Mouse (Mus musculus): ENCODE data around the gene Spocd1. TPM values are rescaled to one million over a fixed set of nuclear protein-coding genes. Genes with fewer than 3 reads are reported as not detected.

Spocd1 gene
- polyA plus RNA-seq, 1 experiment = not detected

GRCm38 (mm10) chr4:129967024-129968014, 38.3 kb downstream of the Spocd1 start:
- TF ChIP-seq POLR2A (IDR thresholded peaks at IDR 0.05; ENCODE audit: low read depth, low read length) = no peak
- TF ChIP-seq CTCF (IDR thresholded peaks at IDR 0.05; ENCODE audit: borderline replicate concordance, insufficient read depth, low read length) = no peak
- H3K4me1 ChIP-seq (ENCODE audit: control insufficient read depth, insufficient read depth, low read length) = no peaks in the 10 kb centered on the region
- H3K27ac ChIP-seq (ENCODE audit: insufficient read depth, low read length) = no peak overlapping the region
- no peak overlapping the region for H3K4me3 ChIP-seq (ENCODE audit: insufficient read depth, low read length)

DNA sequence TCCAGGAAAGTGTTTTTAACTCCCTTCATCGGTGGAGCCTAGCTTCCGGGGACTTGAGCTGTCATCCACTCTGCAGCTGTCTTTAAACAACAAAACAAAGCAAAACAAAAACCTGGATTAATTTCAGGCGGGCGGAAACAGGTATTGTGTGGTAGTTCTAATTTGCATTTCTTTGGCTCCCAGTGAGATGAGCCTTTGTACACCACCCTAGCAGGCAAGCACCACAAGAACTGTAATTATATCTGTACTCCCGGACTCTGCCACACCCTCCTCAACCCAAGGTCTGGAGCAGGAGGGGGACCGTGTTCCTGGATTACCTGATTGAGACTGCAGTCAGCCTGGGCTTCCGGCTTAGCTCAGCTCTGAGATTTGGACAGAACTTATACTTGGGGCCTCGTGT, 41.1 kb downstream of the Spocd1 start:
- Histone ChIP-seq H3K27ac (ENCODE audit: insufficient read depth, low read length) (no peak overlapping the region), H3K4me3 (ENCODE audit: insufficient read depth, low read length) (no peak overlapping the region), H3K4me1 (ENCODE audit: control insufficient read depth, insufficient read depth, low read length) (no peaks in the 10 kb centered on the region)
- TF ChIP-seq POLR2A (IDR thresholded peaks at IDR 0.05; ENCODE audit: low read depth, low read length) (no peak), CTCF (IDR thresholded peaks at IDR 0.05; ENCODE audit: borderline replicate concordance, insufficient read depth, low read length) (no peak)

GRCm38 (mm10) chr4:129970861-129971260, 41.8 kb downstream of the Spocd1 start:
- TF ChIP-seq CTCF (IDR thresholded peaks at IDR 0.05; ENCODE audit: borderline replicate concordance, insufficient read depth, low read length) (no peak), POLR2A (IDR thresholded peaks at IDR 0.05; ENCODE audit: low read depth, low read length) (no peak)
- no peak overlapping the region for H3K4me3 ChIP-seq (ENCODE audit: insufficient read depth, low read length)
- H3K27ac ChIP-seq (ENCODE audit: insufficient read depth, low read length) = no peak overlapping the region
- H3K4me1 ChIP-seq (ENCODE audit: control insufficient read depth, insufficient read depth, low read length) = no peaks in the 10 kb centered on the region

GRCm38 (mm10) chr4:129971989-129972388, 42.9 kb downstream of the Spocd1 start:
- no peak overlapping the region for H3K27ac ChIP-seq (ENCODE audit: insufficient read depth, low read length)
- TF ChIP-seq POLR2A (IDR thresholded peaks at IDR 0.05; ENCODE audit: low read depth, low read length) = no peak
- no peak for TF ChIP-seq CTCF (IDR thresholded peaks at IDR 0.05; ENCODE audit: borderline replicate concordance, insufficient read depth, low read length)
- no peaks in the 10 kb centered on the region for H3K4me1 ChIP-seq (ENCODE audit: control insufficient read depth, insufficient read depth, low read length)
- no peak overlapping the region for H3K4me3 ChIP-seq (ENCODE audit: insufficient read depth, low read length)

- H3K27ac ChIP-seq (ENCODE audit: insufficient read depth, low read length) = no peak overlapping the region
- TF ChIP-seq POLR2A (IDR thresholded peaks at IDR 0.05; ENCODE audit: low read depth, low read length) (no peak), CTCF (IDR thresholded peaks at IDR 0.05; ENCODE audit: borderline replicate concordance, insufficient read depth, low read length) (no peak)
- H3K4me1 ChIP-seq (ENCODE audit: control insufficient read depth, insufficient read depth, low read length) = no peaks in the 10 kb centered on the region
- H3K4me3 ChIP-seq (ENCODE audit: insufficient read depth, low read length) = no peak overlapping the region
These were observed 45.2 kb downstream of the Spocd1 start for GRCm38 (mm10) chr4:129974285-129974684.

- no peaks in the 10 kb centered on the region for H3K4me1 ChIP-seq (ENCODE audit: control insufficient read depth, insufficient read depth, low read length)
- no peak overlapping the region for H3K27ac ChIP-seq (ENCODE audit: insufficient read depth, low read length)
- no peak overlapping the region for H3K4me3 ChIP-seq (ENCODE audit: insufficient read depth, low read length)
- TF ChIP-seq POLR2A (IDR thresholded peaks at IDR 0.05; ENCODE audit: low read depth, low read length) (no peak), CTCF (IDR thresholded peaks at IDR 0.05; ENCODE audit: borderline replicate concordance, insufficient read depth, low read length) (no peak)
These were observed 48.2 kb downstream of the Spocd1 start for GRCm38 (mm10) chr4:129977256-129977655.

DNA sequence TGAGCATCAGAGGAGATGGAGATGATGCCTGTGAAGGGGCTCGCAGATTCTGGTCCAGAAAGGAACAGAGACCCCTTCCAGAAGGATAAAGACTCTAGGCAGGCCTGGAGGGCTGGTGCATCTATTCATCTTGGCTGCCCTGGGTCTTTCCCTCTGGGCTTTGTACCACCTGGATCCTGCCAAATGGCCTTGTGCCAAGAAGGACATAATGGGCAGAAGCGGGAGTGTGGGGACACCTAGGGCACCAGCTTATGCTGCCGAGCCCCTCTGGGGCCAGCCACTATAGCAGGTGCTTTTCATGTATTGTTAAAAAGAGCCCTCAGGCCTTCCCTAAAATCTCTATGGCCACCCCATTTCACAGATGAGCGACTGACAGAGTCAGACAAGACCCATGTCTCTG, 49.2 kb downstream of the Spocd1 start:
- Histone ChIP-seq H3K4me3 (ENCODE audit: insufficient read depth, low read length) (no peak overlapping the region), H3K4me1 (ENCODE audit: control insufficient read depth, insufficient read depth, low read length) (no peaks in the 10 kb centered on the region), H3K27ac (ENCODE audit: insufficient read depth, low read length) (no peak overlapping the region)
- no peak for TF ChIP-seq CTCF (IDR thresholded peaks at IDR 0.05; ENCODE audit: borderline replicate concordance, insufficient read depth, low read length)
- no peak for TF ChIP-seq POLR2A (IDR thresholded peaks at IDR 0.05; ENCODE audit: low read depth, low read length)

GRCm38 (mm10) chr4:129978930-129979329, 49.9 kb downstream of the Spocd1 start:
- Histone ChIP-seq H3K4me1 (ENCODE audit: control insufficient read depth, insufficient read depth, low read length) (no peaks in the 10 kb centered on the region), H3K27ac (ENCODE audit: insufficient read depth, low read length) (no peak overlapping the region)

DNA sequence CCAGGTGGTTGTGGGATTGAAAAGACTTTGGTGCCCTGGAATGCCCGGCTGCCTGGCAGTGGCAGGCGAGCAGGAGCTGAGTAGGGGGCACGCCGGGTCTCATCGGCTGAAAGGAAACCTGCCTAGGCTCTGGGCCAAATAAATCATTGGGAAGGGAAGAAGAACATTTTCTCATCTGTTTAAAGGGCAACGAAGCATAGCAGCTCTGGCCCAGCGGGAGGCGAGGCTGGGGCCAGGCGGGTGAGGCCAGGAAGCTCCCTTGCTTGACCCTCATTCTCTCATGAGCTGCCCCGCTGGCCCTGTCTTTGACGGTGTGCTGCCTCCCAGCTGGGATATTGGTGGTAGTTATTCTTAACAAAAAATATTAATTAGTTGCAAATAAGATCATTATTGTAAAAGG, 52.6 kb downstream of the Spocd1 start:
- Histone ChIP-seq H3K4me1 (ENCODE audit: control insufficient read depth, insufficient read depth, low read length) (no peaks in the 10 kb centered on the region), H3K27ac (ENCODE audit: insufficient read depth, low read length) (no peak overlapping the region), H3K4me3 (ENCODE audit: insufficient read depth, low read length) (no peak overlapping the region)
- TF ChIP-seq POLR2A (IDR thresholded peaks at IDR 0.05; ENCODE audit: low read depth, low read length) = no peak
- TF ChIP-seq CTCF (IDR thresholded peaks at IDR 0.05; ENCODE audit: borderline replicate concordance, insufficient read depth, low read length) = no peak

More at GRCm38 (mm10) chr4:129978930-129979329, 49.9 kb downstream of the Spocd1 start:
- TF ChIP-seq POLR2A (IDR thresholded peaks at IDR 0.05; ENCODE audit: low read depth, low read length) = no peak
- no peak for TF ChIP-seq CTCF (IDR thresholded peaks at IDR 0.05; ENCODE audit: borderline replicate concordance, insufficient read depth, low read length)
- H3K4me3 ChIP-seq (ENCODE audit: insufficient read depth, low read length) = no peak overlapping the region

- H3K4me1 ChIP-seq (ENCODE audit: control insufficient read depth, insufficient read depth, low read length) = 0 out of 2 replicates have a peak, but pooled peaks cover 4% of the 10 kb centered on the region
- TF ChIP-seq CTCF (IDR thresholded peaks at IDR 0.05; ENCODE audit: borderline replicate concordance, insufficient read depth, low read length) (no peak), POLR2A (IDR thresholded peaks at IDR 0.05; ENCODE audit: low read depth, low read length) (no peak)
- no peak overlapping the region for H3K4me3 ChIP-seq (ENCODE audit: insufficient read depth, low read length)
- H3K27ac ChIP-seq (ENCODE audit: insufficient read depth, low read length) = no peak overlapping the region
These were observed 54.0 kb downstream of the Spocd1 start for GRCm38 (mm10) chr4:129983046-129983445.
